Mouse (Mus musculus) kidney, postnatal 10 days (tissue): Measurements from ENCODE around the gene Hoxb3.

Experiments
- DNase-seq: peaks from one replicate; pipeline ENCODE4 v3.0.0; 2021; ENCODE audit warnings: mixed read lengths

Hoxb3 gene

GRCm38 (mm10) chr11:96318368-96319070, 4.6 kb upstream of the Hoxb3 start:
- DNase-seq = peak; percentile 91

- DNase-seq = peak; percentile 80
These were observed 3.8 kb upstream of the Hoxb3 start for GRCm38 (mm10) chr11:96319071-96319902.

- peak; percentile 80 for DNase-seq
These were observed 3.2 kb upstream of the Hoxb3 start for GRCm38 (mm10) chr11:96319910-96320309.

- DNase-seq = no peak
These were observed 2.4 kb upstream of the Hoxb3 start for GRCm38 (mm10) chr11:96320688-96321087.

- DNase-seq = no peak
These were observed 1.3 kb upstream of the Hoxb3 start for GRCm38 (mm10) chr11:96321846-96322245.

- no peak for DNase-seq
These were observed 388 bp upstream of the Hoxb3 start for GRCm38 (mm10) chr11:96322738-96323137.

- DNase-seq = no peak
These were observed 999 bp downstream of the Hoxb3 start for GRCm38 (mm10) chr11:96324125-96324524.

- DNase-seq = no peak
These were observed 1.8 kb downstream of the Hoxb3 start for GRCm38 (mm10) chr11:96324965-96325364.

GRCm38 (mm10) chr11:96325747-96326212, 2.7 kb downstream of the Hoxb3 start:
- peak; percentile 61 for DNase-seq

GRCm38 (mm10) chr11:96326705-96327104, 3.6 kb downstream of the Hoxb3 start:
- no peak for DNase-seq

GRCm38 (mm10) chr11:96327122-96327521, 4.0 kb downstream of the Hoxb3 start:
- no peak for DNase-seq

- DNase-seq = no peak
These were observed 4.6 kb downstream of the Hoxb3 start for GRCm38 (mm10) chr11:96327750-96328149.

- DNase-seq = no peak
These were observed 5.5 kb downstream of the Hoxb3 start for GRCm38 (mm10) chr11:96328605-96329004.

- no peak for DNase-seq
These were observed 9.0 kb downstream of the Hoxb3 start for GRCm38 (mm10) chr11:96332105-96332504.

GRCm38 (mm10) chr11:96332618-96333032, 9.5 kb downstream of the Hoxb3 start:
- no peak for DNase-seq

- no peak for DNase-seq
These were observed 10.3 kb downstream of the Hoxb3 start for GRCm38 (mm10) chr11:96333241-96334001.

- DNase-seq = no peak
These were observed 10.9 kb downstream of the Hoxb3 start for GRCm38 (mm10) chr11:96334002-96334364.

GRCm38 (mm10) chr11:96334998-96335397, 11.9 kb downstream of the Hoxb3 start:
- DNase-seq = no peak

- no peak for DNase-seq
These were observed 13.5 kb downstream of the Hoxb3 start for GRCm38 (mm10) chr11:96336597-96336996.

GRCm38 (mm10) chr11:96337026-96337425, 13.9 kb downstream of the Hoxb3 start:
- DNase-seq = no peak

GRCm38 (mm10) chr11:96338957-96339855, 16.1 kb downstream of the Hoxb3 start:
- peak; percentile 30 for DNase-seq

GRCm38 (mm10) chr11:96340698-96341365, 17.7 kb downstream of the Hoxb3 start:
- DNase-seq = peak; percentile 78
